Mouse (Mus musculus) hindbrain, embryonic 15.5 days (tissue): ENCODE measurements at regions not wholly inside any gene's neighbourhood (a gene's known extent, or its start where the extent isn't known, plus 50 kb on each side); places are given as distances from the start of the nearest gene placed in this dataset.
A peak's percentile ranks its signal among the peaks of the same experiment; 100 is the strongest.

Source experiments
- ATAC-seq: fragments of 200-750 bp; cut with Nextera tagmentation; 2 replicates; pipeline ENCODE4 v1.8.0; 2017; ENCODE audit warnings: low read depth, moderate number of reproducible peaks, moderate TSS enrichment; ENCODE audit not compliant: low FRiP score
- H3K27ac ChIP-seq: fragments of 300-500 bp; sonication (generic); replicated peaks from 2 replicates; pipeline ENCODE4 v1.5.1; 2015; ENCODE audit warnings: mild to moderate bottlenecking, inconsistent platforms
- H3K27me3 ChIP-seq: fragments of 300-500 bp; sonication (generic); 2 replicates; pipeline ENCODE4 v1.6.1; 2015; ENCODE audit warnings: control low read depth, inconsistent platforms
- H3K36me3 ChIP-seq: fragments of 300-500 bp; sonication (generic); 2 replicates; pipeline ENCODE4 v1.6.1; 2015; ENCODE audit warnings: control low read depth, inconsistent platforms
- H3K4me1 ChIP-seq: fragments of 300-500 bp; sonication (generic); replicated peaks from 2 replicates; pipeline ENCODE4 v1.6.1; 2015; ENCODE audit warnings: control low read depth, inconsistent platforms
- H3K4me2 ChIP-seq: fragments of 300-500 bp; sonication (generic); 2 replicates; pipeline ENCODE4 v1.6.1; 2015; ENCODE audit warnings: moderate library complexity, mild to moderate bottlenecking, inconsistent platforms
- H3K4me3 ChIP-seq: fragments of 300-500 bp; sonication (generic); 2 replicates; pipeline ENCODE4 v1.5.1; 2015; ENCODE audit warnings: mild to moderate bottlenecking, inconsistent platforms
- H3K9ac ChIP-seq: fragments of 300-500 bp; sonication (generic); 2 replicates; pipeline ENCODE4 v1.6.1; 2015; ENCODE audit warnings: inconsistent platforms
- H3K9me3 ChIP-seq: fragments of 300-500 bp; sonication (generic); 2 replicates; pipeline ENCODE4 v1.6.1; 2016; ENCODE audit warnings: control low read depth, inconsistent platforms
- WGBS: fragments of 180-500 bp; shearing (Covaris S2); methylation state at CpG from one replicate; pipeline ENCODE4 v1.1.7; 2015; 5-methylcytosine and 5-hydroxymethylcytosine counted together

DNA sequence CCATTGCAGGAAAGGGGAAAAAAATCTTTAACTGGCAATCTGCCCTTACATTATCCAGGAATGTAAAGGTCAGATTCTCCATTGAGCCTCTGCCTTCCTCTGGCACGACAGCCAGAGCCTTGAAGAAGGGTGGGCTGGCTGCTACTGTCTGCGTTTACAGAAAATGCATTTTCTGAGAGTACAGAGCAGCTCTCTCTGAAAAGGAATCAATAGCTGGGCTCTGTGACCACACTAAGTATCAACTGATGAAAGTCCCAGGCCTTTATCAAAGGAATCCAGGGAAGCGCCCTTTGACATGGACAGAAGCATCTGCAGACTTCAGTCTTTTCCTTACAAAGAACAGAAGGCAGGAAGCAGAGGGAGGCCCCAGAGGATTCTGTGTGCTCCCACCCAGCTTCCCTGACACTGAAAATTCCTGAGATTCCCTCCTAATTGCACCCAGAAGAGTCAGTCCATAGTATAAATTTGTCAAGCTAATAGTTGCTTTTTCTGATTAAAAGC, 124.2 kb downstream of the Ankrd50 start:
- Histone ChIP-seq H3K4me2 (no peak overlapping the region), H3K4me1 (0 out of 2 replicates have a peak, but pooled peaks cover 15% of the 10 kb centered on the region), H3K27ac (no peak overlapping the region), H3K36me3 (no peaks in the 10 kb centered on the region), H3K9ac (no peak overlapping the region), H3K4me3 (no peak overlapping the region), H3K27me3 (no peaks in the 10 kb centered on the region), H3K9me3 (no peaks in the 10 kb centered on the region)
- ATAC-seq: no peak
- 26% methylated on average over 3 of the region's 3 CpGs for WGBS

DNA sequence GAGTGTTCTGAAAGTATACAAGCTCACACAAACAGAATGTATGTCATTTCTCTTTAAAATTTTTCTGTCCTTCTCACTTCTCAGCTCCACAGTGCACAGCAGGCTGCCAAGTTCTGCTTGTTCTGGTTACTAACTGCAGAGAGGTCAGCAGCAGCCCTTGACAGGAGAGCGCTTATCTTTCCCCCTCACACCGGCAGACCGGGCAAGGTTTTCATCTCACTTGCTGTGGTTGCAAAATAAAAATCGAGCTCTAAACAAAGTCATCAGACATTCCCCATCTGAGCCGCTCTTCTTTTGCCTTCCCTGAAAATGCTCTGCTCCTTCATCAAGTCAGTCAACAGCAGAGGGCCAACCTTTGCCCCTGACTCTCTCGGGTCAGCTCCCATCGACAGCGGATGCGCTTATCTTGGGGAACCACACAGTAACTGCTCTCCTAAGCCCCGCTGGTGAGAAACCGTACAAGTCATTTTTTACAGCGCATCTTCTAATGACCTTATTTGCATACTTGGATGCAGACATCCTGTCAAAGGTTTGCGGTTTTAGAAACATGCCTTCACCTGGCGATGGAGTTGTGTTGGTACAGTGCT, 126.6 kb downstream of the Ankrd50 start:
- no peak for ATAC-seq
- Histone ChIP-seq H3K4me2 (peak overlapping the region; percentile 13; the same call in 1 of the 2 replicates), H3K36me3 (no peaks in the 10 kb centered on the region), H3K9me3 (no peaks in the 10 kb centered on the region), H3K9ac (no peak overlapping the region), H3K27me3 (no peaks in the 10 kb centered on the region), H3K27ac (no peak overlapping the region), H3K4me1 (0 out of 2 replicates have a peak, but pooled peaks cover 15% of the 10 kb centered on the region), H3K4me3 (no peak overlapping the region)
- 33% methylated on average over 14 of the region's 14 CpGs for WGBS

DNA sequence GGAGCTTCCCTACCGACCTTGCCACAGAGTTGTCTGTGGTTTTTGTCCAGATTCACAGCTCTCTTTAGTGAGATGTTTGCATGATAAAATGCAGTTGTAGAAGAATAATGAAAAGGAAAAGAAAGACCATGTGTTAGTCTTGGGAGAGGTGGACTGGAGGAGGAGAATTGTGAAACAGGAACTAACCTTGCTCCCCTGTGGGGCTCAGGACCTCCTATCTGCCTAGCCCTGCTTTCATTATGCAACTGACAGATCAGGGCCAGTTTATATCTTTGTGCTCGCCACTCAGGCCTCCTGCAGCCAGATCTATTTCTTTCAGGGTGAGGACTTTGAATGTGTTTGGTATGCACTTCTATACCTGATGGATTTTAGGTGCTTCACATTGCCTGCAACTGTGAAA, 140.4 kb downstream of the Ankrd50 start:
- H3K27me3 ChIP-seq: no peaks in the 10 kb centered on the region
- no peaks in the 10 kb centered on the region for H3K9me3 ChIP-seq
- no peak for ATAC-seq
- no peak overlapping the region for H3K9ac ChIP-seq
- WGBS: 42% methylated on average over 2 of the region's 2 CpGs
- no peak overlapping the region for H3K27ac ChIP-seq
- H3K4me2 ChIP-seq: no peak overlapping the region
- no peaks in the 10 kb centered on the region for H3K4me1 ChIP-seq
- H3K4me3 ChIP-seq: no peak overlapping the region
- no peaks in the 10 kb centered on the region for H3K36me3 ChIP-seq

DNA sequence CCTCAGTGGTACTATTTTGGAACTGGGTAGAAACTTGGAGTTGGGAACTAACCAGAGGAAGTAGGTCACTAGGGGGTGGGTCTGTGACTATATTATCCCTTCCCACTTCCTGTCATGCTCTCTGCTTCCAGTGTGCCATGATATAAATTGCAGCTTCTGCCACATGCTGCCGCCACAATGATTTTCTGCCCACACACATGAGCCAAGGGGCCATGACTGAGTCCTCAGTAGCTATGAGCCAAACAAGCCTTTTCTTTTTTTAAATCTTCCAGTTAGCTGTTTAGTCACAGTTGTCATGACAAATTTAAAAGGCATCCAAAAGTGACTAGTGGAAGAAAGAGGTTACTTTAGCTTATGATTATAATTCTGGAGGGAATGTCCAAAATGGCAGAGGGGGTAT, 143.0 kb downstream of the Ankrd50 start:
- WGBS: 83% methylated on average over 1 of the region's 1 CpGs
- H3K27ac ChIP-seq: no peak overlapping the region
- H3K27me3 ChIP-seq: no peaks in the 10 kb centered on the region
- H3K4me1 ChIP-seq: no peaks in the 10 kb centered on the region
- no peak overlapping the region for H3K4me2 ChIP-seq
- no peak overlapping the region for H3K4me3 ChIP-seq
- H3K36me3 ChIP-seq: no peaks in the 10 kb centered on the region
- no peak overlapping the region for H3K9ac ChIP-seq
- ATAC-seq: no peak
- no peaks in the 10 kb centered on the region for H3K9me3 ChIP-seq

DNA sequence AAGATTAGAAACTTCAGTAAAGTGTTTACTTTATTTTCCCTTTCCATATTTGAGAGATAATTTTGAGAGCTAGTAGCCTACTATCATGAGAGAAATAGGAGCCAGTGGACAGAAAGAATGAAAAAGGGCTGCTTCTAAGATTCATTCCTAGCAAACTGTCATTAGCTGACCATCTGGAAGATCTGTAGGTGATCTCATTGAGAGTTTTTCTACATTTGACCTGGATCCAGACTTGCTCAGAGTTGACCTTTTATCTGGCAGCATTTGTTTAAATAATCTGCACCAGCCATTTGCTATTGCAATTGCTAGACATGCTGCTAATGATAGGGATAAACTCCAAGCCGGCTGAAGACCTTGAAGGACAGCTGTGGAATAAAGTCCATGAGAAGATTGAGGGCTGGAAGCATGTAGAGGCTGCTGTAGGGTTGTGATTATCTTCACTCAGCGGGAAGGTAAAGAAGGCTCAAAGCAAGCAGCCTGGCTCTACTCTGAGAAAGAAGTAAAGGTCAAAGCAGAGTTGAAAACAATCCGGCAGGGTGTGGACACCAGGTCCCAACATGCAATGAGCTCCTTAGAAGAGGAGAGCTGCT, 151.2 kb downstream of the Ankrd50 start:
- H3K36me3 ChIP-seq: no peaks in the 10 kb centered on the region

DNA sequence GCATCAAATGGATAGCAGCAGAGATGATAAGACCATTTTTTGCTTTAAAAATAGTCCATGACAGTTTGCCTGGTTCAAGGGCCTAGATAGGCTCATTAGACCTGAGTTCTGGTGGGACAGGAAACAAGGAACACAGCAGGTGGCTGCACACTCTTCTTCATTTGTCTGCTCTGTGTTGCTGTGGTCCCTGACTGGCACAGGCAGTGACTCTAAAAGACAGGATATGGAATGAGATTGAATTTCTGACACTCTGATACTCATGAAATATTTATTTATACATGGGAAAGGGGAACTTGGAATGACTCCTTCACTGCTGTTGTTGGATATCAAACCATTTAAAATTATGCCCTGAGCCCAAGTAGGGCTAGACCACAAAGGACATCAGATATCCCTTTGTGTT, 153.5 kb downstream of the Ankrd50 start:
- H3K4me2 ChIP-seq: no peak overlapping the region
- no peaks in the 10 kb centered on the region for H3K27me3 ChIP-seq
- H3K4me1 ChIP-seq: no peaks in the 10 kb centered on the region
- no peaks in the 10 kb centered on the region for H3K36me3 ChIP-seq
- no peak overlapping the region for H3K9ac ChIP-seq
- ATAC-seq: no peak
- no peaks in the 10 kb centered on the region for H3K9me3 ChIP-seq
- H3K4me3 ChIP-seq: no peak overlapping the region
- no peak overlapping the region for H3K27ac ChIP-seq

More for the DNA sequence above, 151.2 kb downstream of the Ankrd50 start:
- Histone ChIP-seq H3K4me2 (no peak overlapping the region), H3K27me3 (no peaks in the 10 kb centered on the region), H3K27ac (no peak overlapping the region), H3K9me3 (no peaks in the 10 kb centered on the region), H3K4me1 (no peaks in the 10 kb centered on the region), H3K9ac (no peak overlapping the region), H3K4me3 (no peak overlapping the region)
- whole genome bisulfite sequencing: 86% methylated on average over 3 of the region's 3 CpGs
- no peak for ATAC-seq

DNA sequence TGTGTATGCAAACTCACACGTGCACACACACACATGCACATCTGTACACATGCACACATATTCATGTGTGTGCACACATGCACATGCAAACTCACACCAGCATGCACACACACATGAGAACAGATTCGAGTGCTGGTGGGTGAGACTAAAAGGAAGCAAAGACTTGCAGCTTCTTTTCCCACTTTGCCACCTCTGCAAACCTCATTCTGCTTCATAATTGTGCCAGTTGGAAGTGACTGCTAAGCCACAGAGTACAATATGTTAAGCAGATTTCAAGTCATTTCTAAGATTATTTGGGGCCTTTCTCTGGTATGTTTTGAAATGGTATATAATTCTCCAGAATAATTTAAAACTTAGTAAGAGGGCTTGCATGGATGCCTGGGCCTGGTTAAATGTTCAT, 157.4 kb downstream of the Ankrd50 start:
- ATAC-seq: no peak
- H3K4me2 ChIP-seq: no peak overlapping the region
- no peak overlapping the region for H3K4me3 ChIP-seq
- no peak overlapping the region for H3K9ac ChIP-seq
- H3K9me3 ChIP-seq: no peaks in the 10 kb centered on the region
- no peaks in the 10 kb centered on the region for H3K27me3 ChIP-seq
- H3K4me1 ChIP-seq: 0 out of 2 replicates have a peak, but pooled peaks cover 8% of the 10 kb centered on the region
- no peaks in the 10 kb centered on the region for H3K36me3 ChIP-seq
- no peak overlapping the region for H3K27ac ChIP-seq
- whole genome bisulfite sequencing: 92% methylated on average over 2 of the region's 2 CpGs

DNA sequence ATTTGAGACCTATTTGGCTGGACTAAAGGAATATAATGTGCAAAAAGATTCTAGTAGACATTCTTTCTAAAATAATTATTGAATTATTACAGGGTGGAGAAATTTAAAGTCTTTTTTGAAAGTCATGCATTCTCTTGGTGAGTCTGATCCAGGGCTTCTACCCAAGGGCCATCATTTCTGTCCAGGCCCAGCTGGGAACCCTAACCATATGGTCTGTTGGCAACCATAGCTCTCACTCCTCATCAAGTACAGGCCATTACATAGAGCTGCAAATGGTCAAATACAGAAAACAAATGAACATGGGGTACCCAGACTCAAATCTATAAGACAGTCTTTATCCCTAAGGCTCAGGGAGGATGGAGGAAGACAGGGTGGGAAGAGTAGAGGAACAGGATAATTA, 158.4 kb downstream of the Ankrd50 start:
- H3K27ac ChIP-seq: no peak overlapping the region
- no peak overlapping the region for H3K4me2 ChIP-seq
- 0 out of 2 replicates have a peak, but pooled peaks cover 8% of the 10 kb centered on the region for H3K4me1 ChIP-seq
- H3K27me3 ChIP-seq: no peaks in the 10 kb centered on the region
- H3K4me3 ChIP-seq: no peak overlapping the region
- ATAC-seq: no peak
- no peak overlapping the region for H3K9ac ChIP-seq
- H3K9me3 ChIP-seq: no peaks in the 10 kb centered on the region
- no peaks in the 10 kb centered on the region for H3K36me3 ChIP-seq

DNA sequence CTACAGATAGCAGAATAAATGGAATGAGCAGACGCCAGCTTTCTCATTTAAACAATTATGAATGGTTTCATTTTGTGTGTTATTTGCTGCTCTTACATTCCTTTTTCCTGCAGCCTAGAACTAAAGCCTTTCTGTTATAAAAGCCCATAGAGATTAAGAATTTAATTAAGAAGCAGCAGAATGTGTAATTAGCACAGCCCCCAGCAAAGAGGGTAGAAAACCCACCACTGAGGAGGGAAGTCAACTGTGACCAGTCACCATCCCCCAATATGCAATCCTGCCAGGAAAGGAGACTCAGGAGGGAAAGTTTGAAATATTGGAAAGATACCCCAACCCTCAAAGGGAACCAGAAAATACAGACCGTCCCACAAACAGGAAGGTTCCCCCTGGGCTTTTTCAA, 160.0 kb downstream of the Ankrd50 start:
- H3K9me3 ChIP-seq: no peaks in the 10 kb centered on the region
- H3K27ac ChIP-seq: peak overlapping the region; percentile 10; the same call in 1 of the 2 replicates
- H3K4me3 ChIP-seq: no peak overlapping the region
- H3K4me1 ChIP-seq: 0 out of 2 replicates have a peak, but pooled peaks cover 8% of the 10 kb centered on the region
- H3K27me3 ChIP-seq: no peaks in the 10 kb centered on the region
- no peak overlapping the region for H3K9ac ChIP-seq
- H3K4me2 ChIP-seq: no peak overlapping the region
- no peaks in the 10 kb centered on the region for H3K36me3 ChIP-seq
- ATAC-seq: no peak
- 45% methylated on average over 2 of the region's 2 CpGs for WGBS

DNA sequence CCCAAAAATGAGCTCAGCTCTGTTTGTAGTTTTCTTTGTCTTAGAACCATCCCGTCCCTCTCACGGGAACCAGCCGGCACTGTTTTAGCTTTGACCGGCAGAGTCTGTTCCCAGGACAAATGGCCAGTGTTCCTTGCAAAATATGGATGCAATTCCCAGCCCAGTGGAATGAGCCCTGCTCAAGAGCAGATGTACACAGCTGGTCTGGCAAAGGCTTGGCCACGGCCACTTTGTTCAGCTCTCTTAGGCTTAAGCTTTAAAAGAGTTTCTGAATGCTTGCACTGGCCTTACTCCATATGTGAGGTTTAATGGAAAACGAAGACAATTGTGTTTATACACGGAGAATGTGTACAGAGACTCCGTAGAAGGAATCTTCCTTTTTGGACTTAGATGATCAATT, 162.2 kb downstream of the Ankrd50 start:
- WGBS: 49% methylated on average over 8 of the region's 8 CpGs
- H3K4me3 ChIP-seq: no peak overlapping the region
- no peaks in the 10 kb centered on the region for H3K27me3 ChIP-seq
- no peak for ATAC-seq
- H3K4me2 ChIP-seq: no peak overlapping the region
- no peak overlapping the region for H3K27ac ChIP-seq
- no peak overlapping the region for H3K9ac ChIP-seq
- no peaks in the 10 kb centered on the region for H3K9me3 ChIP-seq
- H3K36me3 ChIP-seq: no peaks in the 10 kb centered on the region
- H3K4me1 ChIP-seq: 0 out of 2 replicates have a peak, but pooled peaks cover 8% of the 10 kb centered on the region

DNA sequence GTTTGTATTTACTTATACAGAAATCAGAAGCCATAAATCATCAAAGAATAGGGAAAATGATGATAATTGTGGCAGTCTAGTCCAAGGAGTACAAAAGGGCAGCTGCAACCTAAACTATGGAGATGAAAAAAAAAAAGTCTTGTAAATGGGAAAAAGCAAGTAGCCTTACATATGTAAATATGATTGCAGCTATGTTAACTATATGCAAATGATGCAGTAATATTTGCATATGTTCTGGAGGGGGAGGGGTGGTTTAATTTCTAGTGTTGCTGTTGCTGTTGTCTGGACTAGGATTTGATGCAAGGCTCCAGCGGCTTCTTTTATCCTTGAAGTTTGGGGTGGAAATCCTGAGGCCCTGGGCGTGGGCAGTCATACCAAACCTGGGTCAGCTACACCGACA, 163.0 kb downstream of the Ankrd50 start:
- Histone ChIP-seq H3K27me3 (no peaks in the 10 kb centered on the region), H3K4me3 (no peak overlapping the region), H3K27ac (no peak overlapping the region), H3K4me2 (no peak overlapping the region), H3K36me3 (no peaks in the 10 kb centered on the region), H3K9me3 (no peaks in the 10 kb centered on the region), H3K4me1 (0 out of 2 replicates have a peak, but pooled peaks cover 8% of the 10 kb centered on the region), H3K9ac (no peak overlapping the region)
- ATAC-seq: no peak
- WGBS: 72% methylated on average over 3 of the region's 3 CpGs

DNA sequence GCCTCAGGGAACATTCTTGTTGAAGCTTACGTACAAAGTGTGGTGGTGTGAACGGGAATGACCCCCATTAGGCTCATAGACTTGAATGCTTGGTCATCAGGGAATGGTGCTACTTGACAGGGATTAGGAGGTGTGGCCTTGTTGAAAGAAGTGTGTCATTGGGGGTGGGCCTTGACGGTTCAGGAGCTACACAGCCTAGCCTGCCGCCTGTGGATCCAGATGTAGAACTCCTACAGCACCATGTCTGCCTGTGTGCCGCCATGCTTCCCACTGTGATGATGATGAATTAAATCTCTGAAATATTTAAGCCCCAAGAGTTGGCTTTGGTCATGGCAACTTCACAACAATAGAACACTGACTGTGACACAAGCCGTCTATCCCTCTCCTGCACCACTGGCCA, 163.6 kb downstream of the Ankrd50 start:
- Histone ChIP-seq H3K27me3 (no peaks in the 10 kb centered on the region), H3K9ac (no peak overlapping the region), H3K4me2 (no peak overlapping the region), H3K36me3 (no peaks in the 10 kb centered on the region), H3K4me1 (0 out of 2 replicates have a peak, but pooled peaks cover 8% of the 10 kb centered on the region), H3K4me3 (no peak overlapping the region), H3K27ac (no peak overlapping the region), H3K9me3 (no peaks in the 10 kb centered on the region)
- ATAC-seq: no peak
- 87% methylated on average over 6 of the region's 6 CpGs for WGBS

DNA sequence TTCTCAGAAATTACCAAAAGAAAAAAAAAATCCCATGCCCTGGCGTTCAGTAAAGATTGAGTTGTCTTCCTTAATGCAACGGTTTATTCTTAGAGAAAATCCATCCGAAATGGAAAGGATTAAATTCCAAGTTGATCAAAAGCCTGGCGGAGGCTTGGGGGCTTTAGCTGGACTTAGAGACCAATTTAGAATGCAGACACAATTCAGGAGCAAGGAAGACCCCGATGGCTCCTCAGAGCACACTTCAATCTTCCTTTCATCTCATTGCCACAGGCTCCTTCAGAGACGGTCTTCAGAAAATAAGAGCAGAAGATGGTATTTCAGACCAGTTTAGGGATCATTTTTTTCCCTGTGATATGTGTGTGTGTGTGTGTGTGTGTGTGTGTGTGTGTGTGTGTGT, 171.8 kb downstream of the Ankrd50 start:
- Histone ChIP-seq H3K9ac (no peak overlapping the region), H3K9me3 (no peaks in the 10 kb centered on the region), H3K27ac (no peak overlapping the region), H3K27me3 (no peaks in the 10 kb centered on the region), H3K4me2 (no peak overlapping the region), H3K36me3 (no peaks in the 10 kb centered on the region), H3K4me3 (no peak overlapping the region), H3K4me1 (no peaks in the 10 kb centered on the region)
- ATAC-seq: no peak
- WGBS: 76% methylated on average over 6 of the region's 6 CpGs
